Mouse (Mus musculus) gastrocnemius, postnatal 25 days (tissue): ENCODE results near the gene Cacna1a. TPM values are rescaled to one million over a fixed set of nuclear protein-coding genes. Genes with fewer than 3 reads are reported as not detected.

Experiments used
- DNase-seq: peaks from one replicate; pipeline ENCODE4 v3.0.0; 2022
- total RNA-seq, 2 experiments: library from RNA; stranded (reverse); gene quantifications; 1 replicate in 1 of 2; 2 replicates in 1 of 2; pipeline ENCODE4 v1.2.3; 2021

The Cacna1a gene
- total RNA-seq, 2 experiments from 2014 or later = 3.8 to 3.9 TPM

DNA sequence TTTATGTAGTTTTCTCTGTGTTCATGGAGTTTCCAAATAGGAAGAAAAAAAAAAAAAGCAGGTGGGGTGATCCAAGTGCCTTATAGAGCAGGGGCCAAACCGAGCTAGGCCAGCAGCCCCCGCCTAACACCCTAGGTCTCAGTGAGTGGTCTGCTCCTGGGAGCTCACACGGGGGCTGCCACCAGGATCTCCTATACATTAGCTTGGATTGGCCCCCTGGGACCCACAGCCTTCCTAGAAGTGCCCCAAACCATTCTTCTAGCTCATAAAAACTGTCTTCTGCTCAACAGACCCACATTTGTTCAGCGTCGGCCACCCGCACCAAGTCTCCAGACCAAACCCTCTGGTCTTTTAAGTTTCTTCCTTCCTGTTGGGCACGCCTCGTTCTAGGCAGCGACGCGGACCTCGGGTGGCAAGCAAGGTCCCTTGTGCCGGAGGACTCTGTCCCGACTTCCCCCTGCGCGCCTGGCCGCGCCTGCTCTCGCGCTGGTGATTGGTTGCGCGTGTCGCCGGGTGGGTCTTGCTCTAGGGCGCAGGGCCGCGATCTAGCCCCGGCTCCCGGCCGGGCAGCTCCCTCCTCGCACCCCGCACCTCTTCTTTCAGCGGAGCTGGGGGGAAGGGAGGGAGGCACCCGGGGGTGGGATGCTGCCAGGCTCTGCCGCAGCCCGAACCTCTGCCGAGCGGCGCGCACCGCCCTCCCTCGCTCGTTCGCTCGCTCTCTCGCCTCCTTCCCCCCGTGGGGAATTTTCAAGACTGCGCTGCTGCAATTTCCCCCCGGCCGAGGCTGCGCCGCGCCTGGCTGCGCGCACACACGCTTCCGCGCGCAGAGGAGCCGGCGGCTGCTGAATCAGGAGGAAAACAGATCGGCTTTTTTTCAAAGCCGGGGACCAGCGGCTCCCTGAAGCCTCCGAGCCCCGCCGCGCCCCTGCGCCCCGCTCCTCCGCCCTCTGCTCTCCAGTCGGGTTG lies 25.9 kb downstream of the Cacna1a start:
- DNase-seq = peak; percentile 28

DNA sequence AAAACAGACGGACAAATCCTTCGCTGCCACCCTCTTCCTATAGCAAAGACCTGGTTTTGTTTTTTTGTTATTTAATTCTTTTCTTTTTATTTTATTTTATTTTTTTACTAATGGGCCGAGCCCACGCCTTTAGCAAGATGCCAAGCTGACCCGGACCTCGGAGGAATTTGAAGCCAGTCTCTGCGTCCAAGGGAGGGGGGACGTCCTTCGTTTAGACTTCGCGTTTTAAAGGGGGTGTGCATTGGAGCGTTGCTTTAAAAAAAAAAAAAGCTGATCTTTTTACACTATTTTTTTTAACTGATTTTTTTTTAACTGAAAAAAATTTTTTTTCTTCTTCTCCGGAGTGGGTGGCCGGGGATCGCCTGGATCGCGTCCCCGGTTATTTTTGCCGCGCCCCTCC lies 26.7 kb downstream of the Cacna1a start:
- no peak for DNase-seq

DNA sequence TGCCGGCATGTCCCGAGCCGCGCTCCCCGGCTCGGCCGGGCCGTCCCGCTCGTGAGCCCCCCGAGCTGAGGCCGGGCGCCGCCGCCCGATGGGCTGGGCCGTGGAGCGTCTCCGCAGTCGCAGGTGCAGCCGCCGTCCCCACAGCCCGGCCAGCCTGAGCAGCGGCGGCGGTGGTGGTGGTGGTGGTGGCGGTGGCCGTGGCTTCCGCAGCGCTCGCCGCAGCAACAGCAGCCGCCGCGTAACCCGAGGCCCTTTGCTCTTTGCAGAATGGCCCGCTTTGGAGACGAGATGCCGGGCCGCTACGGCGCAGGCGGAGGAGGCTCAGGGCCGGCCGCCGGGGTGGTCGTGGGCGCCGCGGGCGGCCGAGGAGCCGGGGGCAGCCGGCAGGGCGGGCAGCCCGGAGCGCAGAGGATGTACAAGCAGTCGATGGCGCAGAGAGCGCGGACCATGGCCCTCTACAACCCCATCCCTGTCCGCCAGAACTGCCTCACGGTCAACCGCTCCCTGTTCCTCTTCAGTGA lies 27.2 kb downstream of the Cacna1a start:
- peak; percentile 13 for DNase-seq

DNA sequence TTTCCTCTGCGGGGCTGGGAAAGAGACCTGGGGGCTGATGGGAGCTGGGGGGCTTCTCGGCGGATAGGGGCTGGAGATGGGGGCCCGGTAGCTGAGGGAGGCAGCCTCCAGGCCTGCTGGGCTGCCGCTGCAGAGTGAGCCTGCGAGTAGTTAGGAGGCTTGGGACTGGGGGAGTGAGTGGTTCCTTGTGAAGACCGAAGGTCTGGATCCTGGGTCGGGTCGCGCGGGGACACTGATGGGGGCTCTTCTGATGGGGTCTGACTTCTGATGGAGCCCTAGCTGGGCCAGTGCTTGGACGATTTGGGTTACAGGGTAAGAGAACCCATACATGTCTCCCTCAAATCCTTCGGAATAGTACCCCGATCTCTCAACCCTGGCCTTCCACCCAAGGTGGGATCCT lies 27.8 kb downstream of the Cacna1a start:
- no peak for DNase-seq

DNA sequence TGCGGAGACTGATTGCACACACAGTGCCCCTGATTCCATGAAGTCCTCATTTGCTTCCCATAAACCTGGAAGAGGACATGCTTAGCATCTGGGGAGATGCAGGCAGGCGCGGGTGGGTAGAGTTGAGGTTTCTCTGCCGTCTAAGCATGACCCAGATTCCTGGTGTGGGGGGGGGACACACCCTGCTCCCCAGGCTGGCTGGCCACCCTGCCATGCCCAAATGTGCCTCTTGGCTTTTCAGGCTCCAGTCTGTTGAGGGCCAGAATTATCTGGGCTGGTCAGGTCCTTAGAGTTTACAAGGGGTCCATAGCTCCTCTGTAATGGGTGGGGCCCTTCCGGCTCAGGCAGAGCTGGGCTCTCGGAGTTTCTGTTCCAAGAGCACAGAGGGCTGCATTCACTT lies 28.7 kb downstream of the Cacna1a start:
- no peak for DNase-seq

DNA sequence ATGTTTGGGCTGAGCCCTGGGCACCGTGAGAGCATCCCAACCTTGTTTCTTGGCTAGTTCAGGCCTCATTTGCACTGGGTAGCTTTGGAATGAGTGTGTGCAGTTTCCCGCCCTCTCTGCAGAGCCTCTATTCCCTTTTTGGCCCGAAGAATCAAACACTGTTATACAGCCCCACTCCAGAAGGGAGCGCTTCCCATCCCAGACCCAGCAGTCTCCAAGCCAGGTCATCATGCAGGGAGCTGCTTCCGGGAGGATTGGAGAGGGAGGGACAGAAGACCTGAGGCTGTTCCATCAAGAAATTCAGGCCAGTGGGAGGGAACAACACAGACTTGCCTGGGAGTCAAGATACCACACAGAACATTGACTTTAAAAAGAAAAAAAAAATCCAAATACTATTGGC lies 29.6 kb downstream of the Cacna1a start:
- DNase-seq = peak; percentile 11

DNA sequence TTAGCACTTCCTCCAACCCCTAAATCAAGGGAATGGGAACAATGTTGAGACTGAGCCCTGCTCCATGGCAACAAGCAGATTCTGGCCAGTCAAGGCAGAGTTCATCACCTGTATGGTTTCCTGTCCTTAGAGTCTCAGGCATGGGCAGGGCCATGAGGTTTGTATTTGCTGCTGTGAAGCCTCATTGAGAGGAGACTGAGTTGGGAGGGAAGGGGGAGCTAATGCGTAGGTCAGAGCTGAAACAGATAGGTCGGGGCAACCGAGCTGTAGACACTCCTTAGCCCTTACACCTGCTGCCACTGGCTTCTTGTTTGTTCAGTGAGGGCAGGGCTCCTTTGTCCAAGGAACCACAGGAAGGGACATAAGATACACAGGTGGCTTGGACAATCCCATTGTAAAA lies 36.2 kb downstream of the Cacna1a start:
- no peak for DNase-seq

DNA sequence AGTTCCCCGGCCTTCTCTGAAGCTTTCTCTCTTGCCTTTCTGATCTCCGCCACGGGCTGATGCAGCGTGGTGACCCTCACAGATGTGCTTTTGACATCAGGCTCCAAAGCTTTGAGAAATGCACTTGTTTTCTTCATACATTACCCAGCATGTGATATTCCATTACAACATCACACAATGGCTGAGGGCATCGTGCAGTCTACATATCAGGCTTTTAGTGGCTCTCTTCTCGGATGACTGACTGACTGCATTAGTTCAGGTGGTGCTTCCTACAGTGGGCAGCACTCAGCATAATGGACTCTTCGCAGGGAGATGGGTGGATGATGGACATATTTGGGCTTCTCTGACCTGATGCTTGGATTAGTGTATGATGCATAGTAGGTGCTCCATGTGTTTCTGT lies 37.8 kb downstream of the Cacna1a start:
- no peak for DNase-seq

DNA sequence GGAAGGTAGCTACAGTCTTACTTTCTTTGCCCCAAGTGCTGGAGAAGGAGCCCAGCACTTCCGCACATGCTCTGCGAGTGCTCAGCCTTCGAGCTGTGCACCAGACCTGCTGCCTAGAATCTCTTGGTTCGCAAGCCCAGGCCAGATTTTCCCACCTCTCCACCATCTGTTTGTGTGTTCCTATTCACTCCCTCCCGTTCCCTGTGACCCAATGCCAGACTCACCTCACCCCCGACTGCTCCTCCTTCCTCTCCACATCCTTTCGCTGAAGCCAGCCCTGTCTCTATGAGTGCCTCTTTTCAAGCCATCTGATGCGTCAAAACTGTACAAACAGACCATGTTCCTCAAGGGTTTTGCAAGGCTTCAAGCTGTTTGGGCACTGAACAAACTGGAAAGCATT lies 38.3 kb downstream of the Cacna1a start:
- no peak for DNase-seq

DNA sequence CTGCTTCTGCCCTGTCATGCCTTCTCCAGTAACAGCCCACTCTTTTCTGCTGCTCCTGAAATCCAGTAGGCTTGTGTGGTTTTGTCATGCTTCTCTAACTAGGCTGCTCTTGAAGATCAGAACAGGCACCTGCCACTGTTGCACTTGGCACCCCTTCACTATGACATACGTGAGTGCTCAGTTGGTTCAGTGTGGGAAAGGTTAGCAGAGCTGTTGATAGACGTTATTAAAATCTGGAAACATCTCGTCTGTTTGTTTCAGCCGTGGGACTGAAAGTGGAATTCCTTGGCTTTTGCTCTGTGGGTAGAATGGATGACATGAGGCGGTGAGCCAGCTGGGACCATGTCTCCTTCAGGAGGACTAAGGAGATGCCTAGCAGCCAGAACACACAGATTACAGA lies 39.8 kb downstream of the Cacna1a start:
- no peak for DNase-seq

DNA sequence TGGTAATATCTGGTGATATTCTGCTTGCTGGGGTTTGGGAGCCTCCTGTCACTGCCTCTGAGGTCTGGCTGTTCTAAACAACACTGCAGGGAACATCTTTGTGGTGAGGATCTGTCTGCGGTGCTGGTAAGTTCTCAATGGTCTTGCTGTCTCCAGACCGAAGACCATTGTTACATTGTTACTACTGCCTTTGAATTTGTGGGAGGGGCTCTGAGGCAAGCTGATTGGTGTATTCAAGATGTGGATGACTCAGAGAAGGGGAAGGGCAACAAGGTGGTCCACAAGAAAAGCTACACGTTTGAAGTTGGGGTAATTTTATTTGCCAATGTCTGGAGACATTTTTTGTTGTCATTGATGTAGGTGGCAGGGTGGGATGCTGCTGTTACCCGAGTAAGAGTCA lies 40.8 kb downstream of the Cacna1a start:
- DNase-seq = no peak

DNA sequence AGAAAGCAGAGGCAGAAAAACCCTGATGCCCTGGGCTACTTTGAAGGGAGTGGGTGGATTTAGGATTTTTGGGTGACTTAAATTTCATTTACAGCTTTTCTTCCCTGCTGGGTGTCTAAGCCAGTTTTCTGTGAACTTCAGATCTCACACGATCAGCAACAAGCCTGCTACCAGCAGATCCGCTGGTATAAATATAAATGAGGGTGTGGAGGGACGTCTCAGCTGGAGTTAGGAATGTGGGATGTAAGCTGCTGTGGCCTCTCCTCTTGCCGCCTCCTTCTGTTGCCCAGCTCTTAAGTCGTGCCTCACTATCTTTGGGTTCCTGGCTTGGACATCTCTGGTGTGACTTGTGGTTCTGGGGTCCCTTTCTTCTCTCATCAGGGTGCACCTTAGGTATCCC lies 41.3 kb downstream of the Cacna1a start:
- no peak for DNase-seq

DNA sequence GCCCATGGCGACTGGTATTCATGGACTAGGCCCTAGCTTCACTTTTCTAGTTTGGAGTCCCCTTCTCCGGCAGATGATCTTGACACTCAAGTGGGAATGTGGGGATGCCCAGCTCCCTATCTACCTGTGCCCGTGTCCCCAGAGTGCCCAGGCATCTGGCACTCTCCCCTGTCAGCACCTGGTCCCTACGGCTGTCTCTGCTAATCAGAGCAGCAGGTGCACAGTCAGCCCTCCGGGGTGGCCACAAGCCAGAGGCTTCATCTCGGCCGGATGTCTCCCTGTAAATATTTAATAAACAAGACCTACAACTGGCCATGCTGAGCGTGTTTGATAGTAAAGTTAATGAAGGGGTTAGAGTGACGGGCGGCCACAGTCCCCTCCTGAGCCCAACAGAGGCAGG lies 47.1 kb downstream of the Cacna1a start:
- no peak for DNase-seq

DNA sequence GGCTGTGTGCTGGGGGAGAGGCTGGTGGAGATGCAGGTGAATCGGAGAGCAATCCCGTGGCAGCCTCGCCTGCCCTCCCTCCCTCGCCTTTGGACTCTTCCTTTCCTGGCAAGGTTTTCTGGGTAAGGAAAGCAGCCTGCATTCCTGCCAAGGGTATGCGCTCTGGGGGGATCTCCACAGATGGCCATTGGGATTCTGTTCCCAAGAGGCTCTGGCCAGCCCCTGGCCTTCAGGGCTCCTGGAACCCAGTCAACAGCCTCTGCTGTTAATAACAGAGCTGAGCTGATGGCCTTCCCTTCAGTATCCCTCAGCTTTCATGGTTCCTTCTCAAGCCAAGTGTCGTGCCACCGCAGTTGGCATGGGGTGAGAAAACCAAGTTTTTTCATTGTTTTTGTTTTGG lies 51.6 kb downstream of the Cacna1a start:
- no peak for DNase-seq

DNA sequence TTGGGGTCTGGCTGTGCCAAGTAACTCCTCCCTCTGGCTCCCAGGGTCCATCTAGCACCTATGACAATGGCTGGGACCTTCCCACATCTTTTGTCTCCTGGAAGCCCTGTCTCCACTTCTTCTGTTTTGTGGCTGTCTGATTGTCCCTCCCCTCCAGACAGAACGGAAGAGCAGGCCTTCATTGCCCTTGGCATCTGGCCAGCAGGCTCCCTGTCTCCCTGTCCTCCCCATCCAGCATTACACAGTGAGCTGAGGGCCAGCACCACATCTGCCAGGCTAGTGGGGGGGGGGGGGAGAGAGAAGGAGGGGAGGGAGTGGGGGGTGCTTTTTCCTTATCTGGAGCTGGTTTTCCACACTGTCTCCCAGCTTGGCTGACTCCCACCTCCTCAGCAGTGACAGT lies 53.8 kb downstream of the Cacna1a start:
- DNase-seq = no peak

DNA sequence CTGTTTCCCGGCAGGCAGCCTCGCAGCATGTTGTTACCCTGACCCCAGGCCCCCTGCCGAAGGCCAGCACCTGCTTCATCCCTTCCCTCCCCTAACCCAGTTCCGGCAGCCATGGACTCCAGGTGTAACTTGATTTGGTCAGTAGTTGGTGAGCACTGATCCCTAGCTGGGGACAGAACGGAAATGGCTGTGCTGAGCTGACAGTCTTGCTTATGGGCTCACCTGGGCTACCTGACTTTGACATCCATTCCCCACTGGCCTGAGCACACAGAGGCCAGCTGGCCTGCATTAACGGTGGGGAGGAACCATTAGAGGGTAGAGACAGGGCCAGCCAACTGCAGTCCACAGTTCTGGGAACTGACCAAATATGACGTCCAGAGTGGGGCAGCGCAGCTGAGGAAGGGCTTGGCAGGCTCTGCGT lies 58.3 kb downstream of the Cacna1a start:
- no peak for DNase-seq

DNA sequence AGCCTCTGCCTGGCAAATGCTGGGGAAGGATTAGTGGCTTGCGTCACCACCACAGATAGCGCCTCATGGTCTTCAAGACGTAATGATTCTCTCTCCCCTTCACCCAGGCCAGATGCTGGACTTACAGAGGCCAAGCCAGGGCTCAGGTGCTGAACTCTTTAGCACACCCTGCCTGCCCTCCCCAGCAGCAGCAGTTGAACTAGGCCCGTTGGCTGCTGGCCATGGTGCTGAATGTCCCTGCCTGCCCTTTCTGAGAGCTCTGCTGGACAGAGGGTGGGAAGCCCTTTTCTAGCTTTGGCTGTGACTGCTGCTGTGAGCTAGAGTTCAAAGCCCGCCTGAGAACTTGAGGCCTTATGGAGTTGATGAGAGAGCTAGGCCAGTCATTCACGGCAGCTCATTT lies 66.3 kb downstream of the Cacna1a start:
- DNase-seq = peak; percentile 17

DNA sequence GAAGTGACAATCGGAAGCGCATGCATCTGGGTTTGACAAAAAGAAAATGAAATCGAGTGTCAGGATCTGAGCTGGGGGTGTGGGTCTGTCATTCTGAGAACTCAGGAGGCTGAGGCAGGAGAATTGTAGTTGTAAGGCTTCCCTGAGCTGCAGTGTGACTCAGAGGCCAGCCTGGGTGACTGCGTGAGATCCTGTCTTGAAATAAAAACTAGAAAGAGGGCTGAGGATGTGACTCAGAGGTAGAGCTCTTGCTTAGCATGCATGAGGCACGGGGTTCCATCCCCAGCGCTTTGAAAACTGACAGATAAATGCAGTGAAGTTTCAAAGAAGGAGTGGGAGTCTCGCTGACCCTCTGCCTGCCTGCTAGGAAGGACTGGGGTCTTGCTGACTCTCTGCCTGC lies 70.6 kb downstream of the Cacna1a start:
- DNase-seq = no peak

DNA sequence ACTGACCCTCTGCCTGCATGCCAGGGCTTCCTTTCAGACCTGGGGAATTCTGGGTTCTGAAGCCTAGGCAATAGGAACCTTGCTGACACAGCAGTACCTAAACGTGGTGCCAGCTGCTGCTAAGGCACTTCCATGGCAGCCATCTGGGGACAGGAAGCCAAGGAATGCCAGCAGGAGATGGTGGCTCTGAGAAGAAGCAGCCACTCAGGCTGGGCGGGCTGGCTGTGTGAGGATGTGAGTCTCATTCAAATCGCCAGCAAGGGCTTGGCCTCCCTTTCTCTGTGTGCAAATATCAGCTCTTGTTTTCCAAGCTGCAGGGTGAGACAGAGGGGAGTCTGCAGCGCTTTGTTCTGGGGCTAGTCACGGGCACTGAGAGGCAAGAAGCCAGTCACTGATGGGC lies 71.0 kb downstream of the Cacna1a start:
- DNase-seq = no peak

DNA sequence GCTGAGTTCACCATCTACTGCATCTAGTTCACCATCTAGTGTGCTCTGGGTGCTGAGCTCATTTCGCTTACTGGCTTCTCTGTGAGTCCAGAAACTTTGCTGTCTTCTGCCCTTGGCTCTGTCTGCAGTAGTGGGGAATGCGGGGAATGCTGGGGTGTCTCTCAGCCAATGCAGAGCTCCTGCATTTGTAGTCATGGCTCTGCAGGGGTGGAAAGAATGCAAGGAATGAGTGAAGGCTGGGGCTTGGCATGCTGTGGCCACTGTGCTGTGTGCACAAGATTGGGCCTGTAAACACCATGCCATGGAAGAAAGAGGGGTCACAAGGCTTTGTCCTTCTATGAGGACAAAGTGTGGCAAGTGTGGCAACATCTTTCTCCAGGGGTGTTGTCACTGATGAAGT lies 72.5 kb downstream of the Cacna1a start:
- DNase-seq = no peak

DNA sequence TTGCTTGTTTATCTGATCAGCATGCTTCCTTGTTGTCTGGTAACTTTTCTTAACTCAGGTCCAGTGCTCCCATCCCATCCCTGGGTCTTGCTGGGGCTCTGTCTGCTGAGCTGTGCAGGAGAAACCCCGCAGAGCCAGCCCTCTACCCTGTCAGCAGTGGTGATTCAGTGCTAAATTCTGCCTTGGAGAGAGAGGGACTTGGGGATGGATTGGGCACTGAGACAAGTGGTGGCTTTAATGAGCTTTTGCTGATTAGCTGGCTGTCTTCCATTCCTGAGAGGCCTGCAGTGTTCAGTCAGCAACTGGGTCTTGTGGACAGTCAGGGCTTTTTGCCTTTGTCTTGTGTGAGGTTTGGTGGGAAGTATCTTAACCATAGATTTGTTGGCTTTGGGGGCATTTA lies 78.7 kb downstream of the Cacna1a start:
- DNase-seq = no peak

DNA sequence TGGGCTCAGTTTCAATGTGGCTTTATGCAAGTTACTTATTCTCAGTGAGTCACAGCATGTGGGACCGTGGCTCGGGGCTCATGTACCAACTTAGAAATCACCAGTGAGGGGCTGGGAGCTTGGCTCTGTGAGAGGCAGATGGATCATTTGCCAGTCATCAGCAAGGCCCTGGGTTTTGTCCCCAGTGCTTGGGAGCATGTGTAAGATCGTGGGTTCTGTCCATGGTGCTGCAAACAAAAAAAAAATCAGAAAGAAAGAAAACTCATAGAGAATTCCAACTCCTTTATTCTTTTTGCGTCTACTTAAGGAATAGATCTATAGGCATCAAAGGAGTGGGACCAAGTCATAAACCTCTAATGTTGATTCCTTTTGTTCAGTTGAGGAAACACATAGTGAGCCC lies 80.8 kb downstream of the Cacna1a start:
- DNase-seq = no peak

DNA sequence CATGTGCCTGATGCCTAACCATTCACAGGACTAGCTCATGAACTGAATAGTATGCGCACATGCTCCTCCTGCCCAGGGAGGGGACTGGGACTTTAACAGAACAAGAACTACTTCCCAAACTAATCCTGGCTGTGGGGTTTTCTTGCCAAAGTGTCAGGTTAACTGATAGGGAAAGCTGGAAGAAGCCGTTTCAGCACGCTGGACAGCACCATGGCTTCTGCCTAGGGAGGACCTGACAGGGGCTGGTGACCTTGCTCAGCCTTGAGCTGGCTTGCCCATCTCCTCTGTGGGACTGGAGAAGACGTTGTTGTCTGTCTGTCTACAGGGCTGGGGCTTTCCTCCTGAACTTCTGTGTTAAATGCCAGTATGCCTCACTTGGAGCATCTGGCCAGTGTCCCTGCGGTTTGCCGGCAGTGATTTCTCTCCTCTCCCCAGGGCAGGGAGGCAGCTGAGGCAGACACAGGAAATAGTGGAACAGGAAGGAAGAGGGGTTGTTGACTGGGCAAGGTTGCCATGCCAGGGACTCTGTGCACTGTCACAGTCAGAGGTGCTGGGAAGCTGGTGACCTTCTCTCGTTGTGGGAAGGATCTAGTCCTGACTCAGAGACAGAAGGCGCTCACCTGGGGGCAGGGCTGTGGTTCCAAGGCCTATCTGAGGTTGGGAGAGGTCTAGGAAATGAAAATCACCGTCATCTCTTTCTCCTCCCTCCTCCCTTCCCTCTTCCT lies 83.2 kb downstream of the Cacna1a start:
- no peak for DNase-seq
